In the genomic region with DNA sequence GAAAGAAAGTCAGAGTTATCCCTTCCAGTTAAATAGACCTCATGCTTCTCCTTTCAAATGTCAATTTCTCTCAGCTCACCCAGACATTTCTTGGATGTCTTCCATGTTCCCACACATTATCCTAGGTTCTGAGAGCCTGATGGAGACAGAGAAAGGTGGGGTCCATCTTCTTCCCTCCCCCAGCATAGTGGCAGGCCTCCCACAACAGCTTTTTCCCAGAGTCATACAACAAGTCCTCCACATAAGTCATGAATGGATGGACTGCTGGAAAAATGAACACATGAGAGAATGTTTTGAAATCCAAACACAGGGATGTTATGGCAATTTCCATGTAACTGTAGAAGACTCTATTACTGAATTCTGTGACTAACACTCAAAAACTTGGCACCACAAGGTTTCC, we compare ENCODE assay signal across 24 mouse cellular contexts.
"Had no signal": no experiment of that assay in that cellular context is flagged by ENCODE, and none has a peak within 500 bp of the region (broad histone marks: within the 10 kb centered on the region; RNA-seq: fewer than 3 reads in every experiment).

No protein-coding gene starts in this region.

- H3K36me3 ChIP-seq: heart, embryonic 13.5 days; heart, embryonic 15.5 days; hindbrain, embryonic 13.5 days; hindbrain, embryonic 15.5 days; intestine, embryonic 15.5 days; limb, embryonic 12.5 days; limb, embryonic 15.5 days; liver, embryonic 12.5 days had no signal

- H3K4me3 ChIP-seq: heart, embryonic 13.5 days; heart, embryonic 15.5 days; hindbrain, embryonic 13.5 days; hindbrain, embryonic 15.5 days; intestine, embryonic 15.5 days; layer of hippocampus, adult 2 months; left cerebral cortex, adult 2 months; limb, embryonic 12.5 days; limb, embryonic 15.5 days; liver, embryonic 12.5 days had no signal

- H3K9ac ChIP-seq: heart, embryonic 13.5 days; heart, embryonic 15.5 days; hindbrain, embryonic 13.5 days; hindbrain, embryonic 15.5 days; intestine, embryonic 15.5 days; limb, embryonic 12.5 days; limb, embryonic 15.5 days; liver, embryonic 12.5 days had no signal

- DNase-seq: gastrocnemius, postnatal 14 days; gastrocnemius, postnatal 36 days; heart, adult 18-20 months; heart, postnatal 14 days; heart, postnatal 36 days; kidney, adult 18-20 months; kidney, adult 8-10 months; kidney, postnatal 10 days; kidney, postnatal 25 days; kidney, postnatal 4 days; left cerebral cortex, postnatal 4 days had no signal

- H3K9me3 ChIP-seq: heart, embryonic 13.5 days; heart, embryonic 15.5 days; hindbrain, embryonic 13.5 days; hindbrain, embryonic 15.5 days; intestine, embryonic 15.5 days; limb, embryonic 12.5 days; limb, embryonic 15.5 days; liver, embryonic 12.5 days had no signal

- H3K27me3 ChIP-seq: heart, embryonic 13.5 days; heart, embryonic 15.5 days; hindbrain, embryonic 13.5 days; hindbrain, embryonic 15.5 days; intestine, embryonic 15.5 days; limb, embryonic 12.5 days; limb, embryonic 15.5 days; liver, embryonic 12.5 days had no signal

- ATAC-seq: inflammation-experienced regulatory T-cells, adult 6 months; intestine, embryonic 15.5 days; intestine, postnatal 0 days; liver, embryonic 12.5 days had no signal

- H3K27ac ChIP-seq: heart, embryonic 13.5 days; heart, embryonic 15.5 days; hindbrain, embryonic 13.5 days; hindbrain, embryonic 15.5 days; intestine, embryonic 15.5 days; layer of hippocampus, adult 2 months; left cerebral cortex, adult 2 months; limb, embryonic 12.5 days; limb, embryonic 15.5 days; liver, embryonic 12.5 days had no signal

- H3K4me2 ChIP-seq: heart, embryonic 11.5 days; heart, embryonic 13.5 days; heart, embryonic 15.5 days; hindbrain, embryonic 13.5 days; hindbrain, embryonic 15.5 days; intestine, embryonic 15.5 days; limb, embryonic 12.5 days; limb, embryonic 15.5 days; liver, embryonic 12.5 days had no signal

- H3K4me1 ChIP-seq: heart, embryonic 13.5 days; heart, embryonic 15.5 days; hindbrain, embryonic 13.5 days; hindbrain, embryonic 15.5 days; intestine, embryonic 15.5 days; limb, embryonic 12.5 days; limb, embryonic 15.5 days; liver, embryonic 12.5 days had no signal
